Mouse (Mus musculus) sigmoid colon, adult 10 weeks (tissue): ENCODE results near the gene Gm3604. TPM values are rescaled to one million over a fixed set of nuclear protein-coding genes. Genes with fewer than 3 reads are reported as not detected.

ENCODE experiments used
- polyA plus RNA-seq: library from polyadenylated mRNA; stranded (reverse); fragments of 350-450 nt; fragmentation: Illumina TruSeq; extraction: RNeasy Lipid Tissue Mini Kit (QIAGEN cat#74804); gene quantifications from one replicate; pipeline ENCODE4 v1.2.3, GENCODE M21; 2014; ENCODE audit warnings: low read depth, low replicate concordance

Gene Gm3604
- 15.9 TPM for polyA plus RNA-seq

GRCm38 (mm10) chr13:62382952-62383351 is at the start of gene Gm3604:
Gm3604 (minus strand) TSS chr13:62383177.

Other genes starting within 250 kb of the Gm3604 start
- 60.5 TPM for gene Gm49359, start 83.7 kb upstream of the Gm3604 start, polyA plus RNA-seq
- 43.4 TPM for gene Zfp935, start 175.3 kb upstream of the Gm3604 start, polyA plus RNA-seq
- 36.6 TPM for gene Zfp934, start 188.0 kb upstream of the Gm3604 start, polyA plus RNA-seq
- 15.0 TPM for gene 6720489N17Rik, start 241.0 kb upstream of the Gm3604 start, polyA plus RNA-seq